Mouse (Mus musculus): Measurements from ENCODE around the gene Lrrc74a.

GRCm38 (mm10) chr12:86725706-86726105 lies 8.5 kb upstream of the Lrrc74a start:
- TF ChIP-seq ZC3H11A (IDR thresholded peaks at IDR 0.05; ENCODE audit: borderline replicate concordance, low read depth, low read length) (no peak), MAFK (IDR thresholded peaks at IDR 0.05; ENCODE audit: insufficient read depth, low read depth, low read length) (no peak)

Measured in ES-E14 (cell line).